Mouse (Mus musculus) heart, adult 8-10 months (tissue): ENCODE results near the gene Vmn1r196. TPM values are rescaled to one million over a fixed set of nuclear protein-coding genes. Genes with fewer than 3 reads are reported as not detected.
"Not testable (repeated sequence)": the region's sequence is repeated elsewhere in the genome, so short reads cannot be mapped to it uniquely, and the experiment has no call there.

ENCODE experiments used
- DNase-seq: peaks from one replicate; pipeline ENCODE4 v3.0.0; 2022; ENCODE audit warnings: low spot score
- total RNA-seq, 4 experiments: library from RNA; stranded (reverse); gene quantifications; 2 replicates each; pipeline ENCODE4 v1.2.4; 2022

The Vmn1r196 gene
- total RNA-seq = not detected

GRCm38 (mm10) chr13:22289620-22290019, at the start of gene Vmn1r196:
Gene Vmn1r196, plus strand, starts transcription at chr13:22289920.
- DNase-seq = no peak

GRCm38 (mm10) chr13:22243915-22244314, 45.8 kb upstream of the Vmn1r196 start, which contains the start of gene Vmn1r194:
Gene Vmn1r194, plus strand, starts transcription at chr13:22244215.
- no peak for DNase-seq

- DNase-seq = not testable (repeated sequence)
Measured at GRCm38 (mm10) chr13:22270222-22270621, 19.5 kb upstream of the Vmn1r196 start, which contains the start of gene Vmn1r195. Gene Vmn1r195, plus strand, starts transcription at chr13:22270522.

GRCm38 (mm10) chr13:22271721-22272120, 18.0 kb upstream of the Vmn1r196 start:
- no peak for DNase-seq

GRCm38 (mm10) chr13:22284578-22284977, 5.1 kb upstream of the Vmn1r196 start:
- DNase-seq = no peak

GRCm38 (mm10) chr13:22308075-22308474, 18.4 kb downstream of the Vmn1r196 start:
- DNase-seq = not testable (repeated sequence)

- DNase-seq = no peak
Measured at GRCm38 (mm10) chr13:22315361-22315760, 25.6 kb downstream of the Vmn1r196 start.

GRCm38 (mm10) chr13:22317366-22317765, 27.6 kb downstream of the Vmn1r196 start:
- DNase-seq = no peak

GRCm38 (mm10) chr13:22320091-22320490, 30.4 kb downstream of the Vmn1r196 start:
- no peak for DNase-seq

GRCm38 (mm10) chr13:22324289-22324688, 34.6 kb downstream of the Vmn1r196 start, which contains the start of gene Vmn1r197:
Gene Vmn1r197, plus strand, starts transcription at chr13:22324589.
- no peak for DNase-seq

GRCm38 (mm10) chr13:22333269-22333668, 43.5 kb downstream of the Vmn1r196 start:
- no peak for DNase-seq

GRCm38 (mm10) chr13:22335565-22335964, 45.8 kb downstream of the Vmn1r196 start:
- DNase-seq = no peak

Other genes with a start within 250 kb of the Vmn1r196 start
- gene Hist1h4i, start 248.6 kb upstream of the Vmn1r196 start, total RNA-seq = 10 to 100 TPM; 11.6 to 17.7 (median 15.2) TPM
- gene Hist1h2ag, start 247.0 kb upstream of the Vmn1r196 start, total RNA-seq = 10 to 100 TPM in 1 of 4 experiments, 1 to 10 TPM in 3; 2.7 to 12.6 (median 6.6) TPM
- gene Hist1h2bj, start 246.7 kb upstream of the Vmn1r196 start, total RNA-seq = 1 to 10 TPM; 1.4 to 7.1 (median 2.5) TPM
- gene Vmn1r188, start 205.5 kb upstream of the Vmn1r196 start, total RNA-seq = not detected
- gene Vmn1r189, start 184.1 kb upstream of the Vmn1r196 start, total RNA-seq = not detected
- not detected for gene Vmn1r191, start 106.0 kb upstream of the Vmn1r196 start, total RNA-seq
- gene Vmn1r192, start 98.8 kb upstream of the Vmn1r196 start, total RNA-seq = not detected
- gene Vmn1r193, start 66.8 kb upstream of the Vmn1r196 start, total RNA-seq = not detected
- gene Vmn1r194, start 45.7 kb upstream of the Vmn1r196 start, total RNA-seq = not detected
- not detected for gene Vmn1r195, start 19.4 kb upstream of the Vmn1r196 start, total RNA-seq
- not detected for gene Vmn1r197, start 34.7 kb downstream of the Vmn1r196 start, total RNA-seq
- not detected for gene Vmn1r198, start 60.4 kb downstream of the Vmn1r196 start, total RNA-seq
- not detected for gene Vmn1r199, start 89.9 kb downstream of the Vmn1r196 start, total RNA-seq
- gene Vmn1r200, start 100.5 kb downstream of the Vmn1r196 start, total RNA-seq = not detected
- not detected for gene Vmn1r201, start 182.0 kb downstream of the Vmn1r196 start, total RNA-seq
- gene Vmn1r202, start 215.5 kb downstream of the Vmn1r196 start, total RNA-seq = not detected
- gene Vmn1r203, start 228.2 kb downstream of the Vmn1r196 start, total RNA-seq = not detected